Mouse (Mus musculus) frontal cortex, postnatal 10 days (tissue): ENCODE data around the gene Myh3.

Experiments
- DNase-seq, 2 experiments: peaks; one replicate each; pipeline ENCODE4 v3.0.0; 2022; ENCODE audit warnings: low spot score in 2 of 2, mixed read lengths in 1 of 2

Gene Myh3

GRCm38 (mm10) chr11:67104714-67105113 lies 26.6 kb downstream of the Myh3 start:
- DNase-seq = no peak

- no peak for DNase-seq
These were observed 27.6 kb downstream of the Myh3 start for GRCm38 (mm10) chr11:67105689-67106088.

GRCm38 (mm10) chr11:67106973-67107372 lies 28.9 kb downstream of the Myh3 start:
- DNase-seq = no peak

GRCm38 (mm10) chr11:67110168-67110948 lies 32.3 kb downstream of the Myh3 start:
- peak; percentile 44 to 70 for DNase-seq

GRCm38 (mm10) chr11:67112019-67112850 lies 34.1 kb downstream of the Myh3 start:
- DNase-seq = peak; percentile 45 to 63

GRCm38 (mm10) chr11:67112851-67113202 lies 34.7 kb downstream of the Myh3 start:
- DNase-seq = peak in 1 of 2 experiments; percentile 70

- DNase-seq = no peak
These were observed 35.3 kb downstream of the Myh3 start for GRCm38 (mm10) chr11:67113381-67113780.

GRCm38 (mm10) chr11:67114261-67114660 lies 36.2 kb downstream of the Myh3 start:
- no peak for DNase-seq

- DNase-seq = no peak
These were observed 36.8 kb downstream of the Myh3 start for GRCm38 (mm10) chr11:67114901-67115300.

- no peak for DNase-seq
These were observed 38.6 kb downstream of the Myh3 start for GRCm38 (mm10) chr11:67116725-67117124.

- DNase-seq = no peak
These were observed 41.5 kb downstream of the Myh3 start for GRCm38 (mm10) chr11:67119539-67120070.

GRCm38 (mm10) chr11:67120697-67121294 lies 42.7 kb downstream of the Myh3 start:
- DNase-seq = no peak

GRCm38 (mm10) chr11:67124943-67125342 lies 46.8 kb downstream of the Myh3 start:
- no peak for DNase-seq

- DNase-seq = peak; percentile 49 to 63
These were observed 47.3 kb downstream of the Myh3 start for GRCm38 (mm10) chr11:67125361-67125760.

- DNase-seq = no peak
These were observed 55.4 kb downstream of the Myh3 start for GRCm38 (mm10) chr11:67133526-67133925.

GRCm38 (mm10) chr11:67134654-67135053 lies 56.6 kb downstream of the Myh3 start:
- no peak for DNase-seq

GRCm38 (mm10) chr11:67135532-67135931 lies 57.4 kb downstream of the Myh3 start:
- no peak for DNase-seq

GRCm38 (mm10) chr11:67139556-67139955 lies 61.5 kb downstream of the Myh3 start:
- DNase-seq = no peak

- no peak for DNase-seq
These were observed 62.1 kb downstream of the Myh3 start for GRCm38 (mm10) chr11:67140175-67140574.

GRCm38 (mm10) chr11:67141031-67141430 lies 62.9 kb downstream of the Myh3 start:
- no peak for DNase-seq

GRCm38 (mm10) chr11:67142047-67142446 lies 63.9 kb downstream of the Myh3 start:
- DNase-seq = no peak

GRCm38 (mm10) chr11:67143065-67143464 lies 65.0 kb downstream of the Myh3 start:
- no peak for DNase-seq
